Mouse (Mus musculus) forebrain, embryonic 12.5 days (tissue): Measurements from ENCODE around the gene Ccdc30. TPM values are rescaled to one million over a fixed set of nuclear protein-coding genes. Genes with fewer than 3 reads are reported as not detected.

ENCODE experiments used
- ATAC-seq: fragments of 200-750 bp; cut with Nextera tagmentation; 2 replicates; pipeline ENCODE4 v1.8.0; 2017; ENCODE audit warnings: moderate TSS enrichment; ENCODE audit not compliant: low FRiP score
- H3K27ac ChIP-seq: fragments of 300-500 bp; sonication (generic); 2 replicates; pipeline ENCODE4 v1.5.1; 2016; ENCODE audit warnings: mild to moderate bottlenecking
- H3K27me3 ChIP-seq: fragments of 300-500 bp; sonication (generic); 2 replicates; pipeline ENCODE4 v1.6.1; 2016; ENCODE audit warnings: mild to moderate bottlenecking
- H3K36me3 ChIP-seq: fragments of 300-500 bp; sonication (generic); replicated peaks from 2 replicates; pipeline ENCODE4 v1.6.1; 2016; ENCODE audit warnings: mild to moderate bottlenecking
- H3K4me1 ChIP-seq: fragments of 300-500 bp; sonication (generic); 2 replicates; pipeline ENCODE4 v1.6.1; 2016
- H3K4me2 ChIP-seq: fragments of 300-500 bp; sonication (generic); 2 replicates; pipeline ENCODE4 v1.6.1; 2016; ENCODE audit warnings: mild to moderate bottlenecking, moderate library complexity
- H3K4me3 ChIP-seq: fragments of 300-500 bp; sonication (generic); replicated peaks from 2 replicates; pipeline ENCODE4 v1.5.1; 2016; ENCODE audit warnings: mild to moderate bottlenecking
- H3K9ac ChIP-seq: fragments of 300-500 bp; sonication (generic); 2 replicates; pipeline ENCODE4 v1.6.1; 2016; ENCODE audit warnings: mild to moderate bottlenecking
- H3K9me3 ChIP-seq: fragments of 300-500 bp; sonication (generic); 2 replicates; pipeline ENCODE4 v1.6.1; 2016
- WGBS: fragments of 180-500 bp; shearing (Covaris S2); methylation state at CpG from one replicate; pipeline ENCODE4 v1.1.7; 2016; 5-methylcytosine and 5-hydroxymethylcytosine counted together
- polyA plus RNA-seq: library from polyadenylated mRNA; unstranded; fragments of >200 nt; fragmentation: Nextera tagmentation; extraction: Ambion mirVana; gene quantifications from 2 replicates; pipeline ENCODE4 v1.2.1, GENCODE M21; 2016

The Ccdc30 gene
- polyA plus RNA-seq, 1 experiment from 2014 or later: 13.4 TPM

- H3K9me3 ChIP-seq: no peaks in the 10 kb centered on the region
- H3K27me3 ChIP-seq: no peaks in the 10 kb centered on the region
- no peaks in the 10 kb centered on the region for H3K36me3 ChIP-seq
- H3K27ac ChIP-seq: no peak overlapping the region
- H3K4me2 ChIP-seq: no peak overlapping the region
- ATAC-seq: no peak
- H3K4me1 ChIP-seq: peaks cover 13% of the 10 kb centered on the region
- no peak overlapping the region for H3K9ac ChIP-seq
- 79% methylated on average over 12 of the region's 12 CpGs for WGBS
- H3K4me3 ChIP-seq: no peak overlapping the region
Observed at GRCm38 (mm10) chr4:119411877-119412650, 3.3 kb downstream of the Ccdc30 start.

DNA sequence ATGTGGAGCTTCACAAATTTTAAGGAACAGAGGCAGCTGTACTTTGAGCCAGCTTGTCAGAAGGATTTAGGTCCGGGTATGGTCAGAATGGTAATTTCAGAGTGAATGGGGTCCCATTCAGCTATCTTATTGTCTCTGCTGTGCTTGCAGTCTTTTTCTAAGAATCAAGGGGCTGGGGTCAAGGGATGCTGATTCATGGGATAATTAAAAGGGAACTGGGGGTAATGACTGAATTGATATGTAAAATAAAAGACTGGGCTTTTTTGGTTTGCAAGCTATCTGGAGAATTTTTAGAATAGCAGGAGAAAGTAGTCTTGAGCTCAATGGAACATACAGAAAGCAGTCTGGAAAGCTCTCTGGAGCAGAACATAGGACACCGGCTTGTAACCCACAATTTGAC is 11.9 kb downstream of the Ccdc30 start:
- no peak overlapping the region for H3K4me2 ChIP-seq
- H3K36me3 ChIP-seq: peaks cover 17% of the 10 kb centered on the region
- H3K4me1 ChIP-seq: no peaks in the 10 kb centered on the region
- 62% methylated on average over 2 of the region's 2 CpGs for WGBS
- no peak for ATAC-seq
- H3K9me3 ChIP-seq: peaks cover 19% of the 10 kb centered on the region
- no peak overlapping the region for H3K4me3 ChIP-seq
- no peak overlapping the region for H3K9ac ChIP-seq
- H3K27ac ChIP-seq: no peak overlapping the region
- H3K27me3 ChIP-seq: no peaks in the 10 kb centered on the region

DNA sequence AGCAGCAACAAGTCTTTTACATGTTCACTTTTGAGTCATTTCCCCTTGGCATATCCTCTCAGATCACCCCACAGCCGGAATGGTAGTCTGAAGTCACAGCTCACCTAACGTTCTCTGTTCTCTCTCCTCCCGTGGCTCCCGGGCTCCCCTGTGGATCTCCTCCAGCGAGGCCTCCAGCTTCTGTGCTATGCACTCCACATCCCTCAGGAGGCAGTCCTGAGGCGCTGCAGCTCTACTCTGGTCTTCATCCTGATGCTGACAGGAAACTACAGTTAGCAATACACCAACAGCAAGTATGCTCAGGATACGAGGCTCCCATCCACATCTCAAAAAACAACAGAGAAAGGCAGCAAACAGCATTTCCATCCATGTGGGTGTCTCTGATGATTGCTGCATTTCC is 14.4 kb downstream of the Ccdc30 start:
- Histone ChIP-seq H3K4me1 (no peaks in the 10 kb centered on the region), H3K9me3 (peaks cover 19% of the 10 kb centered on the region), H3K27me3 (no peaks in the 10 kb centered on the region), H3K4me2 (no peak overlapping the region), H3K36me3 (peaks cover 17% of the 10 kb centered on the region), H3K27ac (no peak overlapping the region), H3K9ac (no peak overlapping the region), H3K4me3 (no peak overlapping the region)
- no peak for ATAC-seq
- 60% methylated on average over 7 of the region's 7 CpGs for WGBS

GRCm38 (mm10) chr4:119398751-119399150 is 16.6 kb downstream of the Ccdc30 start:
- no peak overlapping the region for H3K27ac ChIP-seq
- no peak overlapping the region for H3K4me2 ChIP-seq
- ATAC-seq: no peak
- 87% methylated on average over 7 of the region's 7 CpGs for WGBS
- peaks cover 17% of the 10 kb centered on the region for H3K9me3 ChIP-seq
- no peaks in the 10 kb centered on the region for H3K4me1 ChIP-seq
- no peak overlapping the region for H3K9ac ChIP-seq
- peaks cover 16% of the 10 kb centered on the region for H3K36me3 ChIP-seq
- no peaks in the 10 kb centered on the region for H3K27me3 ChIP-seq
- H3K4me3 ChIP-seq: no peak overlapping the region

DNA sequence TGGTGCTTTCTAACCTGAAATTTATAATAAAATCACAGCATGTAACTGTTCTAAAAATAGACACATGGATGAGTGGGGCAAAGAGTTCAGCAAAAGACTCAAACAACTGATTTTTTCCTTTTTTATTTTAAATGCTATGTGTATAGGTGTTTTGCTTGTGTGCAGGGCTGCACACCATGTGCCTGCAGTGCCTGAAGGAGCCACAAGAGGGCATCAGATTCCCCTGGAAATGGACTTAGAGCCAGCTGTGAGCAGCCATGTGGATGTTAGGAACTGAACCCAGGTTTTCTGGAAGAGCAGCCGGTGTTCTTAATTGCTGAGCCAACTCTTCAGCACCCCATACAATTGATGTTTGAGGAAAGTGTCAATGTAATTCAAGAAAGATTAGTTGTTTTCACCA is 25.0 kb downstream of the Ccdc30 start:
- no peak overlapping the region for H3K27ac ChIP-seq
- 85% methylated on average over 1 of the region's 1 CpGs for WGBS
- no peak overlapping the region for H3K9ac ChIP-seq
- H3K4me2 ChIP-seq: no peak overlapping the region
- H3K4me3 ChIP-seq: no peak overlapping the region
- no peak for ATAC-seq
- H3K27me3 ChIP-seq: no peaks in the 10 kb centered on the region
- no peaks in the 10 kb centered on the region for H3K9me3 ChIP-seq
- no peaks in the 10 kb centered on the region for H3K36me3 ChIP-seq
- no peaks in the 10 kb centered on the region for H3K4me1 ChIP-seq

- 47% methylated on average over 3 of the region's 3 CpGs for WGBS
- no peak overlapping the region for H3K27ac ChIP-seq
- no peaks in the 10 kb centered on the region for H3K4me1 ChIP-seq
- no peak overlapping the region for H3K4me3 ChIP-seq
- H3K9me3 ChIP-seq: no peaks in the 10 kb centered on the region
- no peak overlapping the region for H3K4me2 ChIP-seq
- no peaks in the 10 kb centered on the region for H3K36me3 ChIP-seq
- H3K9ac ChIP-seq: no peak overlapping the region
- ATAC-seq: no peak
- no peaks in the 10 kb centered on the region for H3K27me3 ChIP-seq
Observed at GRCm38 (mm10) chr4:119389184-119389583, 26.1 kb downstream of the Ccdc30 start.

- no peaks in the 10 kb centered on the region for H3K36me3 ChIP-seq
- no peak overlapping the region for H3K4me3 ChIP-seq
- no peaks in the 10 kb centered on the region for H3K9me3 ChIP-seq
- H3K27ac ChIP-seq: no peak overlapping the region
- no peaks in the 10 kb centered on the region for H3K27me3 ChIP-seq
- H3K9ac ChIP-seq: no peak overlapping the region
- whole genome bisulfite sequencing: 79% methylated on average over 7 of the region's 7 CpGs
- no peak overlapping the region for H3K4me2 ChIP-seq
- no peak for ATAC-seq
- H3K4me1 ChIP-seq: no peaks in the 10 kb centered on the region
Observed at GRCm38 (mm10) chr4:119381471-119382190, 33.7 kb downstream of the Ccdc30 start.

- no peaks in the 10 kb centered on the region for H3K4me1 ChIP-seq
- H3K36me3 ChIP-seq: no peaks in the 10 kb centered on the region
- no peak overlapping the region for H3K4me2 ChIP-seq
- H3K9me3 ChIP-seq: no peaks in the 10 kb centered on the region
- ATAC-seq: no peak
- no peak overlapping the region for H3K9ac ChIP-seq
- no peak overlapping the region for H3K4me3 ChIP-seq
- no peaks in the 10 kb centered on the region for H3K27me3 ChIP-seq
- WGBS: 85% methylated on average over 6 of the region's 6 CpGs
- no peak overlapping the region for H3K27ac ChIP-seq
Observed at GRCm38 (mm10) chr4:119369460-119369859, 45.9 kb downstream of the Ccdc30 start.

DNA sequence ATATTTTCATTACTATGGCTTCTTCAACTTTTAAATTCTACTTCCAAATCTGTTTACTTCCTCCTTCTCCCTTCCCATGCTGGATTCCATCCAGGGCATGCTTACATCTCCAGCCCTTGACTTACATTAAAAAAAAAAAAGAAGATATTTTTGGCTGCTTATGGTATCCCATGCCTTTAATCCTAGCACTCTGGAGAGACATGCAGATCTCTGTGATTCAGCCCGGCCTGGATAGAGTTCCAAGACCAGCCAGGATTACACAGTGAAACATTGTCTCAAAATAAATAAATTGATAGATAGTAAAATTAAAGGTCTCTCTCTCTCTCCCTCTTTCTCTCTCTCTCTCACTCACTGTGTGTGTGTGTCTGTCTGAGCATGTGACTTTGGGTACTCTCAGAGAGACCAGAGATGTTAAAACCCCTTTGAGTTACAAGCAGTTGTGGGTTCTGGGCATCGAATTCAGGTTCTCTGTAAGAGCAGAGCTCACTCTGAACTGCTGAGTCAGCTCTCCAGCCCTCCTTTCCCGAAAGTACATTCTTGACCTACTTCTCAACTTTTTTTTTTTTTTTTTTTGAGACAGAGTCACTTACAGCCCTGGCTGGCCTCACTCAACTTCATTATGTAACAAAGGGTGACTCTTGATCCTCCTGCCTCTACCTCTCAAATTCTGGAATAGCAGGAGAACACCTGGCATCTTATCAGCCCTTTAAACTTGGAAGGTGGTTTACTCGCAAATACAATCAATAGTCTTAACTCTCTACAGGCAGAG is 48.4 kb downstream of the Ccdc30 start:
- 75% methylated on average over 4 of the region's 4 CpGs for WGBS
- Histone ChIP-seq H3K27ac (no peak overlapping the region), H3K9ac (no peak overlapping the region), H3K27me3 (no peaks in the 10 kb centered on the region), H3K4me3 (no peak overlapping the region), H3K4me1 (no peaks in the 10 kb centered on the region), H3K4me2 (no peak overlapping the region), H3K9me3 (no peaks in the 10 kb centered on the region), H3K36me3 (no peaks in the 10 kb centered on the region)
- no peak for ATAC-seq

GRCm38 (mm10) chr4:119362231-119362630 is 53.1 kb downstream of the Ccdc30 start:
- no peak overlapping the region for H3K4me2 ChIP-seq
- H3K9ac ChIP-seq: no peak overlapping the region
- WGBS: 84% methylated on average over 3 of the region's 3 CpGs
- no peak for ATAC-seq
- H3K4me3 ChIP-seq: no peak overlapping the region
- H3K27me3 ChIP-seq: 0 out of 2 replicates have a peak, but pooled peaks cover 6% of the 10 kb centered on the region
- no peaks in the 10 kb centered on the region for H3K36me3 ChIP-seq
- H3K9me3 ChIP-seq: no peaks in the 10 kb centered on the region
- no peak overlapping the region for H3K27ac ChIP-seq
- peaks cover 6% of the 10 kb centered on the region; the same call in 1 of the 2 replicates for H3K4me1 ChIP-seq

DNA sequence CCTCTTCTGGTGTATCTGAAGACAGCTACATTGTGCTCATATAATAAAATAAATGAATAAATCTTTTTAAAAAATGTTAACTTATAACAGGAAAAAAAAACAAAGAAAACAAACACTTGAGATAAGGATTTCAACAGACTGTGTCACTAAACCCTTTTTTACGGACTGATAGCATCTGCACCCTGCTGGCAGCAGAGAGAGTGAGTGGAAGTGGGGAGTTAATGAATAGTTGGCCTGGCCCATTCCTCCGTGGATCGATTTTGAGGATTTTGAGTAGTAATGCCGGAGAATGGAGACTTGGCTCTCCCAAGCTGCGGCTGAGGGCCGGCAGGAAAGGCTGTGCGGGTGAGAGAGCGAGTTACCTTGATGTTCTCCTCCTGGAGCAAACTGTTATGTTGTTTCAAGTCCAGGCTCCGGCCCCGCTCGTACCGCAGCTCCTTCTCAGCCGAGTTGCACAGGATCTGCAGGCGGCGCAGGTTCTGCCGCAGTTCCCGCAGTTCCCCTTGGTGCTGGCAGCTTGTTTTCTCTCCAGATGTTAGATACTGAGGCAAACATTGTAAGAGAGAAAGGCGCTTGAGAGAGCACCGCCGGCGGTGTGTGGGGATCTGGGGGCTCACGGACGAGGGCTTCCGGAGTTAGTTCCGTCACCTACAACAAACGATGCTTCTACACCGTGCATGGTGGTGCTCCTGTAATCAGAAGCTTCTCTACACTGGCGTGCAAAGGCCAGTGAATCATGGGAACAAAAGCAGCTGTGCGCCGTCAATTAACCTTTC is 55.9 kb downstream of the Ccdc30 start:
- peak overlapping the region; percentile 40 for H3K4me3 ChIP-seq
- peak overlapping the region; percentile 64 for H3K4me2 ChIP-seq
- H3K36me3 ChIP-seq: no peaks in the 10 kb centered on the region
- H3K27ac ChIP-seq: peak overlapping the region; percentile 61; the same call in 1 of the 2 replicates
- H3K9me3 ChIP-seq: no peaks in the 10 kb centered on the region
- no peak for ATAC-seq
- 9% methylated on average over 30 of the region's 30 CpGs for WGBS
- peak overlapping the region; percentile 51 for H3K9ac ChIP-seq
- H3K27me3 ChIP-seq: 0 out of 2 replicates have a peak, but pooled peaks cover 6% of the 10 kb centered on the region
- H3K4me1 ChIP-seq: peaks cover 6% of the 10 kb centered on the region; the same call in 1 of the 2 replicates

GRCm38 (mm10) chr4:119345508-119345907 is 69.8 kb downstream of the Ccdc30 start:
- no peak overlapping the region for H3K27ac ChIP-seq
- H3K9me3 ChIP-seq: no peaks in the 10 kb centered on the region
- H3K4me3 ChIP-seq: no peak overlapping the region
- H3K27me3 ChIP-seq: no peaks in the 10 kb centered on the region
- H3K4me1 ChIP-seq: no peaks in the 10 kb centered on the region
- no peak overlapping the region for H3K4me2 ChIP-seq
- peaks cover 4% of the 10 kb centered on the region; the same call in 1 of the 2 replicates for H3K36me3 ChIP-seq
- 95% methylated on average over 6 of the region's 6 CpGs for WGBS
- no peak overlapping the region for H3K9ac ChIP-seq
- ATAC-seq: no peak
